22 mouse cellular contexts compared by ENCODE assay signal in the genomic region with DNA sequence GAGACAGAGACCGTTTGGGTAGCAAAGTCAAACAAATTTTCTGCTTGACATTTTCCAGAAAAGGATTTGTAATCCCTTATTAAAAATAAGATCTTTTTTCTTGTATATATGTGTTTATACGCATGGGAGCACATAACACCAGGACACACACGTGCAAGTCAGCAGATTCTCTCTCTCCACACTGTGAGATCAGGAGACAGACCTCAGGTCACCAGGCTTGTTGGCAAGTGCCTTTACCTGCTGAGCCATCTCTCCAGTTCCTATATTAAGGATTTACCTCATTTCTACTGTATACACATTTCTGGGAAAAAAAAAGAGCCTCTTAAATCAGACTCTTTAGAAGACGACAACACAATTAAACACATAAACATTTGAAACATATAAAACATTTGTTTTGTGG. TPM values are rescaled to one million over a fixed set of nuclear protein-coding genes. Genes with fewer than 3 reads are reported as not detected.
DNase-seq lines count a peak whose midpoint lies in the region; TF ChIP-seq lines count a peak whose summit lies in the region.
"Had no signal": no experiment of that assay in that cellular context is flagged by ENCODE, and none has a peak within 500 bp of the region (broad histone marks: within the 10 kb centered on the region; RNA-seq: fewer than 3 reads in every experiment).

No protein-coding gene starts in this region.

- no peak overlapping the region for H3K4me3 ChIP-seq in heart, embryonic 10.5 days
- no peak overlapping the region for H3K4me3 ChIP-seq in cerebellum, adult 2 months (replicated peaks; ENCODE audit: insufficient read depth, low read depth, low read length)
- H3K4me3 ChIP-seq: embryonic facial prominence, embryonic 15.5 days; erythroblast, embryonic 14.5 days; forebrain, embryonic 10.5 days; heart, embryonic 15.5 days; intestine, embryonic 15.5 days had no signal

- TF ChIP-seq POLR2A in cerebellum, adult 2 months (IDR thresholded peaks at IDR 0.05; ENCODE audit: borderline replicate concordance, insufficient read depth, low read length), result no peak

- peak; percentile 14 for DNase-seq in heart, adult 11 months
- no peak for DNase-seq in heart, embryonic 10.5 days (ENCODE audit: low spot score)
- peak; percentile 73 to 92 for DNase-seq in cerebellum, adult 2 months
- peak; percentile 74 to 78 for DNase-seq in cerebellum, postnatal 10 days
- no peak for DNase-seq in ovary, postnatal 14 days (ENCODE audit: low spot score)
- DNase-seq in T-cell, adult 2 months (ENCODE audit: low spot score), result no peak
- DNase-seq in lung, postnatal 36 days, result no peak
- DNase-seq in lung, postnatal 10 days, result no peak
- DNase-seq: adrenal gland, adult 2 months; adrenal gland, postnatal 25 days; embryo, embryonic 11 days; gastrocnemius, postnatal 36 days; heart, adult 18-20 months; heart, postnatal 14 days; kidney, adult 18-20 months had no signal

- no peaks in the 10 kb centered on the region for H3K36me3 ChIP-seq in heart, embryonic 10.5 days
- H3K36me3 ChIP-seq: embryonic facial prominence, embryonic 15.5 days; forebrain, embryonic 10.5 days; heart, embryonic 15.5 days; intestine, embryonic 15.5 days had no signal

- WGBS in heart, embryonic 10.5 days, result 82% methylated on average over 4 of the region's 4 CpGs
- 16% methylated on average over 4 of the region's 4 CpGs for WGBS in cerebellum, adult 2 months

- H3K9me3 ChIP-seq in heart, embryonic 10.5 days, result no peaks in the 10 kb centered on the region
- H3K9me3 ChIP-seq: embryonic facial prominence, embryonic 15.5 days; forebrain, embryonic 10.5 days; heart, embryonic 15.5 days; intestine, embryonic 15.5 days had no signal

- H3K4me1 ChIP-seq in heart, embryonic 10.5 days, result no peaks in the 10 kb centered on the region; the same call in 1 of the 2 replicates
- H3K4me1 ChIP-seq in cerebellum, adult 2 months (ENCODE audit: control insufficient read depth, insufficient read depth, low read length), result peaks cover 31% of the 10 kb centered on the region; the same call in 1 of the 2 replicates
- H3K4me1 ChIP-seq: embryonic facial prominence, embryonic 15.5 days; forebrain, embryonic 10.5 days; heart, embryonic 15.5 days; intestine, embryonic 15.5 days had no signal

- H3K27me3 ChIP-seq in heart, embryonic 10.5 days (ENCODE audit: insufficient read depth, poor library complexity, severe bottlenecking), result no peaks in the 10 kb centered on the region
- no peaks in the 10 kb centered on the region for H3K27me3 ChIP-seq in cerebellum, adult 2 months (ENCODE audit: control insufficient read depth, insufficient read depth, low read length)
- H3K27me3 ChIP-seq: embryonic facial prominence, embryonic 15.5 days; heart, embryonic 15.5 days; intestine, embryonic 15.5 days; Patski had no signal

- TF ChIP-seq CTCF in cerebellum, adult 2 months (IDR thresholded peaks at IDR 0.05; ENCODE audit: borderline replicate concordance, insufficient read depth, low read depth, low read length), result no peak

- no peak overlapping the region for H3K27ac ChIP-seq in heart, embryonic 10.5 days
- peak overlapping the region; percentile 95; the same call in 1 of the 2 replicates for H3K27ac ChIP-seq in cerebellum, adult 2 months (ENCODE audit: insufficient read depth, low read length)
- H3K27ac ChIP-seq: embryonic facial prominence, embryonic 15.5 days; forebrain, embryonic 10.5 days; heart, embryonic 15.5 days; hindbrain, embryonic 14.5 days; intestine, embryonic 15.5 days had no signal

RNA-seq across cellular contexts. Expression of a gene that starts 28.4 kb away (rescaled TPM):
- polyA plus RNA-seq in heart, embryonic 10.5 days (2016; fragmentation: Nextera tagmentation; extraction: Ambion mirVana), result 2.2 and 3.0 TPM in 2 replicates
- polyA plus RNA-seq in cerebellum, adult 2 months (2012; rRNA removed), result 114 and 118 TPM in 2 replicates
- polyA plus RNA-seq: erythroblast, embryonic 14.5 days had no signal

Comparison
In these comparisons a context has a peak if more than half of its experiments do, and no peak if none do; other contexts are left out.
1. DNase-seq: peak in heart, adult 11 months (single experiment), cerebellum, adult 2 months (2 of 2) and cerebellum, postnatal 10 days (2 of 2); none in heart, embryonic 10.5 days (single experiment), ovary, postnatal 14 days (single experiment), T-cell, adult 2 months (single experiment), lung, postnatal 36 days (single experiment) and lung, postnatal 10 days (single experiment).
2. RNA of a gene that starts 28.4 kb away (polyA plus RNA-seq): 114 to 118 TPM in cerebellum, adult 2 months; 2.2 to 3.0 TPM in heart, embryonic 10.5 days; every median in the first group is over 10 times any median in the second.